In the genomic region with DNA sequence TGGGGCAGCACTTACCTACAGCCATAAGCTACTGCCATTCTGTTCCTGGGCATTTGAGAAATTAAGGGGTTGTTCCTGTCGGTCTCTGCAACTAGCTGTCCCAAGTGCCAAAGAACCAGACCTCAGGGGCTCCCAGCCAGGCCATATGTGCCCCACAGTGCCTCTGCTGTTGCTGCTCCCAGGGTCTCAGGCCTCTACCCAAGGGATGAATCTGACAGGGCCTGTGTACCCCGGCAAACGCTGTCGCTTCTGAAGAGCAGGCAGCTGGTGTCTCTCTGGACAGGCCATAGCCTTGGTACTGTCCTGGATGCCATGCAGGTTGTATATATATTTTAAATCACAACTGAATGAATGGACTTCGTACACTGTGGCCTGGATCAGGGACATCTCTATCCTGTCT, we compare ENCODE assay signal across 30 mouse cellular contexts.
"Had no signal": no experiment of that assay in that cellular context is flagged by ENCODE, and none has a peak within 500 bp of the region (broad histone marks: within the 10 kb centered on the region; RNA-seq: fewer than 3 reads in every experiment).

No protein-coding gene starts in this region.

- ATAC-seq: liver, embryonic 12.5 days; liver, postnatal 0 days; lung, postnatal 0 days; midbrain, embryonic 13.5 days; midbrain, embryonic 15.5 days; midbrain, embryonic 16.5 days had no signal

- H3K9me3 ChIP-seq: limb, embryonic 10.5 days; limb, embryonic 12.5 days; limb, embryonic 13.5 days; limb, embryonic 15.5 days; liver, embryonic 12.5 days; liver, embryonic 13.5 days; liver, embryonic 15.5 days; lung, embryonic 15.5 days; megakaryocyte, embryonic 14.5 days; midbrain, embryonic 12.5 days; midbrain, embryonic 13.5 days; midbrain, embryonic 15.5 days; neural tube, embryonic 12.5 days; neural tube, embryonic 13.5 days had no signal

- H3K9ac ChIP-seq: limb, embryonic 12.5 days; limb, embryonic 13.5 days; limb, embryonic 15.5 days; liver, embryonic 12.5 days; liver, embryonic 13.5 days; liver, embryonic 14.5 days; liver, embryonic 15.5 days; liver, postnatal 0 days; lung, embryonic 14.5 days; lung, embryonic 15.5 days; midbrain, embryonic 12.5 days; midbrain, embryonic 13.5 days; midbrain, embryonic 15.5 days; neural tube, embryonic 12.5 days; neural tube, embryonic 13.5 days had no signal

- H3K4me2 ChIP-seq: limb, embryonic 12.5 days; limb, embryonic 13.5 days; limb, embryonic 15.5 days; liver, embryonic 11.5 days; liver, embryonic 12.5 days; liver, embryonic 13.5 days; liver, embryonic 15.5 days; lung, embryonic 14.5 days; lung, embryonic 15.5 days; midbrain, embryonic 12.5 days; midbrain, embryonic 13.5 days; midbrain, embryonic 15.5 days; neural tube, embryonic 12.5 days; neural tube, embryonic 13.5 days had no signal

- DNase-seq: left cerebral cortex, postnatal 4 days; liver; liver, embryonic 13.5 days; liver, postnatal 0 days; lung, adult 18-20 months; lung, adult 2 months; lung, embryonic 14.5 days; lung, postnatal 10 days; lung, postnatal 14 days; lung, postnatal 36 days; midbrain, embryonic 14.5 days had no signal

- H3K27me3 ChIP-seq: limb, embryonic 12.5 days; limb, embryonic 13.5 days; limb, embryonic 15.5 days; liver, embryonic 13.5 days; liver, embryonic 15.5 days; lung, embryonic 15.5 days; midbrain, embryonic 12.5 days; midbrain, embryonic 13.5 days; midbrain, embryonic 15.5 days; neural tube, embryonic 12.5 days; neural tube, embryonic 13.5 days had no signal

- H3K4me3 ChIP-seq: limb, embryonic 10.5 days; limb, embryonic 12.5 days; limb, embryonic 13.5 days; limb, embryonic 15.5 days; liver, embryonic 12.5 days; liver, embryonic 13.5 days; liver, embryonic 15.5 days; lung, embryonic 15.5 days; megakaryocyte, embryonic 14.5 days; midbrain, embryonic 12.5 days; midbrain, embryonic 13.5 days; midbrain, embryonic 15.5 days; myocyte; neural tube, embryonic 12.5 days; neural tube, embryonic 13.5 days had no signal

- H3K27ac ChIP-seq: limb, embryonic 10.5 days; limb, embryonic 12.5 days; limb, embryonic 13.5 days; limb, embryonic 15.5 days; liver, embryonic 12.5 days; liver, embryonic 13.5 days; liver, embryonic 14.5 days; liver, embryonic 15.5 days; lung, embryonic 15.5 days; macrophage; midbrain, embryonic 12.5 days; midbrain, embryonic 13.5 days; midbrain, embryonic 15.5 days; neural tube, embryonic 12.5 days; neural tube, embryonic 13.5 days had no signal
